Mouse (Mus musculus) forebrain, embryonic 13.5 days (tissue): ENCODE measurements around the gene Filip1l. TPM values are rescaled to one million over a fixed set of nuclear protein-coding genes. Genes with fewer than 3 reads are reported as not detected.

ENCODE experiments used
- ATAC-seq: fragments of 200-750 bp; cut with Nextera tagmentation; 2 replicates; pipeline ENCODE4 v1.8.0; 2017
- H3K27ac ChIP-seq: fragments of 300-500 bp; sonication (generic); 2 replicates; pipeline ENCODE4 v1.5.1; 2015; ENCODE audit warnings: inconsistent platforms, mild to moderate bottlenecking, moderate library complexity
- H3K27me3 ChIP-seq: fragments of 300-500 bp; sonication (generic); 2 replicates; pipeline ENCODE4 v1.6.1; 2015; ENCODE audit warnings: mild to moderate bottlenecking, inconsistent platforms
- H3K36me3 ChIP-seq: fragments of 300-500 bp; sonication (generic); 2 replicates; pipeline ENCODE4 v1.6.1; 2015; ENCODE audit warnings: mild to moderate bottlenecking, inconsistent platforms; ENCODE audit not compliant: poor library complexity, severe bottlenecking
- H3K4me1 ChIP-seq: fragments of 300-500 bp; sonication (generic); 2 replicates; pipeline ENCODE4 v1.6.1; 2015; ENCODE audit warnings: inconsistent platforms
- H3K4me2 ChIP-seq: fragments of 300-500 bp; sonication (generic); 2 replicates; pipeline ENCODE4 v1.6.1; 2015; ENCODE audit warnings: inconsistent platforms, mild to moderate bottlenecking, moderate library complexity
- H3K4me3 ChIP-seq: fragments of 300-500 bp; sonication (generic); 2 replicates; pipeline ENCODE4 v1.5.1; 2015; ENCODE audit warnings: mild to moderate bottlenecking, inconsistent platforms
- H3K9ac ChIP-seq: fragments of 300-500 bp; sonication (generic); 2 replicates; pipeline ENCODE4 v1.6.1; 2015; ENCODE audit warnings: mild to moderate bottlenecking, inconsistent platforms
- H3K9me3 ChIP-seq: fragments of 300-500 bp; sonication (generic); replicated peaks from 2 replicates; pipeline ENCODE4 v1.6.1; 2016; ENCODE audit warnings: inconsistent platforms
- WGBS: fragments of 180-500 bp; shearing (Covaris S2); methylation state at CpG from one replicate; pipeline ENCODE4 v1.1.7; 2015; 5-methylcytosine and 5-hydroxymethylcytosine counted together
- polyA plus RNA-seq: library from polyadenylated mRNA; unstranded; fragments of >200 nt; fragmentation: Nextera tagmentation; extraction: Ambion mirVana; gene quantifications from 2 replicates; pipeline ENCODE4 v1.2.1, GENCODE M21; 2015

The Filip1l gene
- polyA plus RNA-seq, 1 experiment from 2014 or later, result 1.9 TPM

GRCm38 (mm10) chr16:57502230-57502629, 149.3 kb downstream of the Filip1l start:
- Histone ChIP-seq H3K4me1 (peaks cover under 1% of the 10 kb centered on the region; the same call in 1 of the 2 replicates), H3K4me3 (no peak overlapping the region), H3K9me3 (no peaks in the 10 kb centered on the region), H3K9ac (no peak overlapping the region), H3K36me3 (no peaks in the 10 kb centered on the region), H3K27ac (no peak overlapping the region), H3K4me2 (no peak overlapping the region), H3K27me3 (peaks cover 4% of the 10 kb centered on the region; the same call in 1 of the 2 replicates)
- WGBS, result 22% methylated on average over 2 of the region's 2 CpGs
- no peak for ATAC-seq

- ATAC-seq, result no peak
- Histone ChIP-seq H3K4me1 (no peaks in the 10 kb centered on the region), H3K9me3 (no peaks in the 10 kb centered on the region), H3K36me3 (no peaks in the 10 kb centered on the region), H3K27me3 (peaks cover 4% of the 10 kb centered on the region; the same call in 1 of the 2 replicates), H3K9ac (no peak overlapping the region), H3K4me2 (no peak overlapping the region), H3K4me3 (no peak overlapping the region), H3K27ac (no peak overlapping the region)
- 66% methylated on average over 5 of the region's 5 CpGs for WGBS
These were observed 149.9 kb downstream of the Filip1l start for GRCm38 (mm10) chr16:57502761-57503160.

GRCm38 (mm10) chr16:57504728-57505127, 151.8 kb downstream of the Filip1l start:
- no peaks in the 10 kb centered on the region for H3K27me3 ChIP-seq
- no peaks in the 10 kb centered on the region for H3K4me1 ChIP-seq
- 96% methylated on average over 4 of the region's 4 CpGs for WGBS
- H3K4me2 ChIP-seq, result no peak overlapping the region
- no peak overlapping the region for H3K9ac ChIP-seq
- no peak overlapping the region for H3K4me3 ChIP-seq
- no peaks in the 10 kb centered on the region for H3K9me3 ChIP-seq
- H3K27ac ChIP-seq, result no peak overlapping the region
- no peaks in the 10 kb centered on the region for H3K36me3 ChIP-seq
- ATAC-seq, result no peak

GRCm38 (mm10) chr16:57506133-57506532, 153.2 kb downstream of the Filip1l start:
- ATAC-seq, result no peak
- Histone ChIP-seq H3K4me3 (no peak overlapping the region), H3K27me3 (no peaks in the 10 kb centered on the region), H3K36me3 (no peaks in the 10 kb centered on the region), H3K4me1 (no peaks in the 10 kb centered on the region), H3K9ac (no peak overlapping the region), H3K4me2 (no peak overlapping the region), H3K27ac (no peak overlapping the region), H3K9me3 (no peaks in the 10 kb centered on the region)
- whole genome bisulfite sequencing, result 90% methylated on average over 6 of the region's 6 CpGs

GRCm38 (mm10) chr16:57508351-57508750, 155.5 kb downstream of the Filip1l start:
- H3K36me3 ChIP-seq, result no peaks in the 10 kb centered on the region
- H3K27ac ChIP-seq, result no peak overlapping the region
- no peaks in the 10 kb centered on the region for H3K9me3 ChIP-seq
- H3K4me1 ChIP-seq, result no peaks in the 10 kb centered on the region
- ATAC-seq, result no peak
- H3K4me3 ChIP-seq, result no peak overlapping the region
- H3K9ac ChIP-seq, result no peak overlapping the region
- no peaks in the 10 kb centered on the region for H3K27me3 ChIP-seq
- H3K4me2 ChIP-seq, result no peak overlapping the region
- 88% methylated on average over 1 of the region's 1 CpGs for WGBS

GRCm38 (mm10) chr16:57509099-57509498, 156.2 kb downstream of the Filip1l start:
- H3K9ac ChIP-seq, result no peak overlapping the region
- no peak overlapping the region for H3K27ac ChIP-seq
- 96% methylated on average over 3 of the region's 3 CpGs for WGBS
- no peaks in the 10 kb centered on the region for H3K36me3 ChIP-seq
- H3K9me3 ChIP-seq, result no peaks in the 10 kb centered on the region
- no peak overlapping the region for H3K4me2 ChIP-seq
- no peak overlapping the region for H3K4me3 ChIP-seq
- H3K4me1 ChIP-seq, result no peaks in the 10 kb centered on the region
- ATAC-seq, result no peak
- H3K27me3 ChIP-seq, result no peaks in the 10 kb centered on the region

- WGBS, result 84% methylated on average over 7 of the region's 7 CpGs
- no peak overlapping the region for H3K9ac ChIP-seq
- no peak for ATAC-seq
These were observed 160.7 kb downstream of the Filip1l start for GRCm38 (mm10) chr16:57513562-57513961.

GRCm38 (mm10) chr16:57514371-57514770, 161.5 kb downstream of the Filip1l start:
- H3K27ac ChIP-seq, result no peak overlapping the region
- no peak overlapping the region for H3K9ac ChIP-seq
- WGBS, result 67% methylated on average over 4 of the region's 4 CpGs
- ATAC-seq, result no peak
- H3K9me3 ChIP-seq, result no peaks in the 10 kb centered on the region
- no peaks in the 10 kb centered on the region for H3K36me3 ChIP-seq
- H3K27me3 ChIP-seq, result no peaks in the 10 kb centered on the region
- no peaks in the 10 kb centered on the region for H3K4me1 ChIP-seq
- no peak overlapping the region for H3K4me2 ChIP-seq
- H3K4me3 ChIP-seq, result no peak overlapping the region

More at GRCm38 (mm10) chr16:57513562-57513961, 160.7 kb downstream of the Filip1l start:
- Histone ChIP-seq H3K36me3 (no peaks in the 10 kb centered on the region), H3K27me3 (no peaks in the 10 kb centered on the region), H3K9me3 (no peaks in the 10 kb centered on the region), H3K4me3 (no peak overlapping the region), H3K27ac (no peak overlapping the region), H3K4me2 (no peak overlapping the region), H3K4me1 (no peaks in the 10 kb centered on the region)

- H3K4me1 ChIP-seq, result no peaks in the 10 kb centered on the region
- H3K9me3 ChIP-seq, result no peaks in the 10 kb centered on the region
- 87% methylated on average over 10 of the region's 10 CpGs for WGBS
- no peak overlapping the region for H3K9ac ChIP-seq
- no peak overlapping the region for H3K4me3 ChIP-seq
- no peak for ATAC-seq
- H3K27me3 ChIP-seq, result no peaks in the 10 kb centered on the region
- H3K36me3 ChIP-seq, result no peaks in the 10 kb centered on the region
- H3K27ac ChIP-seq, result no peak overlapping the region
- no peak overlapping the region for H3K4me2 ChIP-seq
These were observed 162.7 kb downstream of the Filip1l start for GRCm38 (mm10) chr16:57515636-57516035.

GRCm38 (mm10) chr16:57525046-57525445, 172.2 kb downstream of the Filip1l start:
- no peak for ATAC-seq
- no peaks in the 10 kb centered on the region for H3K27me3 ChIP-seq
- H3K36me3 ChIP-seq, result no peaks in the 10 kb centered on the region
- H3K4me1 ChIP-seq, result no peaks in the 10 kb centered on the region
- H3K9me3 ChIP-seq, result no peaks in the 10 kb centered on the region
- H3K4me2 ChIP-seq, result no peak overlapping the region
- 87% methylated on average over 5 of the region's 5 CpGs for WGBS
- H3K4me3 ChIP-seq, result no peak overlapping the region
- no peak overlapping the region for H3K27ac ChIP-seq
- no peak overlapping the region for H3K9ac ChIP-seq

- Histone ChIP-seq H3K4me3 (no peak overlapping the region), H3K27me3 (no peaks in the 10 kb centered on the region), H3K36me3 (no peaks in the 10 kb centered on the region), H3K4me1 (no peaks in the 10 kb centered on the region), H3K9ac (no peak overlapping the region), H3K27ac (no peak overlapping the region), H3K4me2 (no peak overlapping the region), H3K9me3 (no peaks in the 10 kb centered on the region)
- ATAC-seq, result no peak
- WGBS, result 67% methylated on average over 4 of the region's 4 CpGs
These were observed 172.6 kb downstream of the Filip1l start for GRCm38 (mm10) chr16:57525476-57525875.

GRCm38 (mm10) chr16:57526893-57527292, 174.0 kb downstream of the Filip1l start:
- Histone ChIP-seq H3K36me3 (no peaks in the 10 kb centered on the region), H3K4me3 (no peak overlapping the region), H3K4me2 (no peak overlapping the region), H3K9ac (no peak overlapping the region), H3K27me3 (no peaks in the 10 kb centered on the region), H3K9me3 (no peaks in the 10 kb centered on the region), H3K4me1 (0 out of 2 replicates have a peak, but pooled peaks cover under 1% of the 10 kb centered on the region), H3K27ac (no peak overlapping the region)
- ATAC-seq, result no peak
- 95% methylated on average over 7 of the region's 7 CpGs for WGBS

GRCm38 (mm10) chr16:57528457-57528856, 175.6 kb downstream of the Filip1l start:
- Histone ChIP-seq H3K4me3 (no peak overlapping the region), H3K4me2 (no peak overlapping the region), H3K4me1 (0 out of 2 replicates have a peak, but pooled peaks cover 6% of the 10 kb centered on the region), H3K9ac (no peak overlapping the region), H3K36me3 (no peaks in the 10 kb centered on the region), H3K27ac (no peak overlapping the region), H3K27me3 (no peaks in the 10 kb centered on the region), H3K9me3 (no peaks in the 10 kb centered on the region)
- 67% methylated on average over 4 of the region's 4 CpGs for WGBS
- ATAC-seq, result peak; percentile 48; the same call in 1 of the 2 replicates
